Mouse (Mus musculus): ENCODE measurements around the gene Zfp141. TPM values are rescaled to one million over a fixed set of nuclear protein-coding genes. Genes with fewer than 3 reads are reported as not detected.

Zfp141 gene
- polyA plus RNA-seq, 1 experiment from 2014 or later = 7.8 TPM

DNA sequence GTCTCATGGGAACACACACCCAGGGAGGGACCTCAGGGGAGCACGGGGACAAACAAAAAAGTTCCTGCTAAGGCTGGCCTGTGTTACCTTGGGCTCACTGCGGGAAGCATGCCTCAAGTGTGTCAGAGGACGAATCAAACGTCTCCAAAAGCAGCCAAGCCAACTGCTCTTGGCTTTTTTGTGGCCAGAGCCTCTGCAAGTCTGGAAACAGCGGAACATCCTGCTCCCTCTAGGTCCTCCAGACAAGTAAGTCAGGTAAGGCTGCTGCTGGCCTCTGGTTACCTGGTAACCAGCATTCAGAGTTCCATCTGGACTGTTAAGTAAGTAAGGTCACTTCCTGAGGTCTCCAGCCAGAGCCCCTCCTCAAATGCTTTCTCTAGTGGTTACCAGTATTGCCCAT is 57.7 kb downstream of the Zfp141 start, which contains the start of gene 4933421I07Rik:
TSS of gene 4933421I07Rik (minus strand) at position 271 of the 400 bp plus-strand sequence.
- 71% methylated on average over 5 of the region's 5 CpGs for WGBS
- Histone ChIP-seq H3K4me1 (ENCODE audit: control insufficient read depth, insufficient read depth, low read length) (no peaks in the 10 kb centered on the region), H3K4me2 (ENCODE audit: low read depth, low read length) (no peak within 1 kb of the TSS), H3K27me3 (replicated peaks; ENCODE audit: control insufficient read depth, insufficient read depth, low read length) (no peaks in the 10 kb centered on the region), H3K9ac (ENCODE audit: low read depth, low read length) (no peak within 1 kb of the TSS), H3K4me3 (ENCODE audit: low read length) (no peak within 1 kb of the TSS), H3K27ac (ENCODE audit: low read length) (no peak within 1 kb of the TSS), H3K36me3 (ENCODE audit: control insufficient read depth, insufficient read depth, low read length) (no peaks in the 10 kb centered on the region), H3K9me3 (ENCODE audit: control insufficient read depth, low read length) (peaks cover 5% of the 10 kb centered on the region; the same call in 1 of the 2 replicates)
- ATAC-seq = no peak

DNA sequence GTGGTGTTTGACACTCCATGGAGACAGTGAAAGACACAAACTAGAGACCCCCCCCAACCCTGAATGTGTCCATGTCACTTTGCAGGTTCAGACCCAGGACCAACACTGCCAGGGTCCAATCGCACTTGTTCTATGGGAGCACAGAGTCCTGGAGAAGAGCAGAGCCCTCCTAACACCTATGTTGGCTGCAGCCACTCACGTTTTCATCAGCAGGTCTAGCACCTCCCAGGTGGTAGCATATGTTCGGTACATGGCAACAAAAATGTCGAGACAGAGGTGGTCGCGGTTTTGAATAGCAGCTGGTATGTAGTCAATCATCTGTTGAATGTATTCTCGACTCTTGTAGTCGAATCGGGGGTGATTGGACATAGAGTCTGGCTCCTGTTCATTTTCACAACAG is 58.2 kb downstream of the Zfp141 start:
- Histone ChIP-seq H3K9me3 (ENCODE audit: control insufficient read depth, low read length) (peaks cover 5% of the 10 kb centered on the region; the same call in 1 of the 2 replicates), H3K4me3 (ENCODE audit: low read length) (no peak overlapping the region), H3K4me2 (ENCODE audit: low read depth, low read length) (no peak overlapping the region), H3K9ac (ENCODE audit: low read depth, low read length) (no peak overlapping the region), H3K4me1 (ENCODE audit: control insufficient read depth, insufficient read depth, low read length) (no peaks in the 10 kb centered on the region), H3K27me3 (replicated peaks; ENCODE audit: control insufficient read depth, insufficient read depth, low read length) (no peaks in the 10 kb centered on the region), H3K36me3 (ENCODE audit: control insufficient read depth, insufficient read depth, low read length) (no peaks in the 10 kb centered on the region), H3K27ac (ENCODE audit: low read length) (no peak overlapping the region)
- ATAC-seq = no peak
- WGBS = 84% methylated on average over 9 of the region's 9 CpGs

Other genes with a start within 250 kb of the Zfp141 start
- gene Vmn2r61, start 245.7 kb downstream of the Zfp141 start, polyA plus RNA-seq (2015; fragmentation: Nextera tagmentation; extraction: Ambion mirVana) = not detected in 2 replicates
- gene 4933421I07Rik, start 57.6 kb downstream of the Zfp141 start, polyA plus RNA-seq (2015; fragmentation: Nextera tagmentation; extraction: Ambion mirVana) = not detected in 2 replicates
- not detected in 2 replicates for gene Gm21028, start 72.8 kb upstream of the Zfp141 start, polyA plus RNA-seq (2015; fragmentation: Nextera tagmentation; extraction: Ambion mirVana)
- gene Zfp977, start 86.8 kb upstream of the Zfp141 start, polyA plus RNA-seq (2015; fragmentation: Nextera tagmentation; extraction: Ambion mirVana) = 0.81 and 1.0 TPM in 2 replicates
- 1.8 and 2.4 TPM in 2 replicates for gene Zfp976, start 136.8 kb upstream of the Zfp141 start, polyA plus RNA-seq (2015; fragmentation: Nextera tagmentation; extraction: Ambion mirVana)
- 6.1 and 6.3 TPM in 2 replicates for gene Zfp975, start 187.0 kb upstream of the Zfp141 start, polyA plus RNA-seq (2015; fragmentation: Nextera tagmentation; extraction: Ambion mirVana)
- gene Gm17067, start 221.3 kb upstream of the Zfp141 start, polyA plus RNA-seq (2015; fragmentation: Nextera tagmentation; extraction: Ambion mirVana) = not detected in 2 replicates

Data from intestine, embryonic 16.5 days (tissue).